Mouse (Mus musculus): ENCODE results near the gene Fcgr1. TPM values are rescaled to one million over a fixed set of nuclear protein-coding genes. Genes with fewer than 3 reads are reported as not detected.

Gene Fcgr1
- total and polyA plus RNA-seq, 2 experiments from 2014 or later, result 1.5 to 5.7 TPM

DNA sequence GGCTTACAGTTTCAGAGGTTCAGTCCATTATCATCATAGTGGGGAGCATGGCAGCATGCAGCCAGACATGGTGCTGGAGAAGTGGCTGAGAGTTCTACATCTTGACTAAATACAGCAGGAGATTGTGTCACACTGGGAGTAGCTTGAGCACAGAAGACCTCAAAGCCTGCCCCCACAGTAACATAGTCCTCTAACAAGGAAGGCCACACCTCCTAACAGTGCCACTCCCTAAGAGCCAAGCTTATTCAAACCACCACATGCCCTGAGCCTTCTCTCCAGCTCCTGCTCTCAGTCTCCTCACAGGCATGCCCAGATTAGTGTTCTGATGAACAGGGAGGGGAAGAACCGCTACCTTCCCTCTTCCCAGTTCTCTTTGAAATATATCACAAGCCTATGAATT is 42.9 kb upstream of the Fcgr1 start:
- DNase-seq, result peak; percentile 0
- no peak for ATAC-seq
- Histone ChIP-seq H3K4me3 (ENCODE audit: low read depth, low read length) (no peak overlapping the region), H3K36me3 (ENCODE audit: insufficient read depth) (no peaks in the 10 kb centered on the region), H3K9ac (no peak overlapping the region), H3K27me3 (ENCODE audit: insufficient read depth, low read length) (peaks cover 84% of the 10 kb centered on the region), H3K27ac (ENCODE audit: low read depth, low read length) (no peak overlapping the region), H3K4me1 (ENCODE audit: insufficient read depth) (no peaks in the 10 kb centered on the region), H3K9me3 (ENCODE audit: low read length) (no peaks in the 10 kb centered on the region), H3K4me2 (ENCODE audit: low read depth) (no peak overlapping the region)
- TF ChIP-seq CTCF (IDR thresholded peaks at IDR 0.05; ENCODE audit: low read depth), result no peak
- 64% methylated on average over 1 of the region's 1 CpGs for WGBS

DNA sequence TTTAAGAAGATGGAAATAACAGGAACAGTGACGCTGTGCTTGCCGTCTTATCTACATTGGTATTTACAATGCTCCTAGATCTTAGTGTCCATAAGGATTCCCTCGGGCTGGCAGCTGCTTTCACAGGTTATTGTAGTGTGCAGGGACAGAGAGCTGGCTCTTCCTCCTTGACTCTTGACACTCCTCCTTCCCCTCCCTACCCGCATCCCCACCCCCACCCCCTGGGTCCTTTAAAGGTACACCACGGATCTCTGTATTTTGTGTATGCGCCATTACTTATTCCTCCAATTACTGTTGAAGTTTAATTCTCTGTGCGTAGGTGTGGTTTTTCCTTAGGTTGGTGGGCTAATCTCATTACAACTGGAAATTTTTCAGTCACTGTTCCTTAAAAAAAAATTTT is 41.8 kb upstream of the Fcgr1 start:
- H3K27me3 ChIP-seq (ENCODE audit: insufficient read depth, low read length), result peaks cover 84% of the 10 kb centered on the region
- TF ChIP-seq CTCF (IDR thresholded peaks at IDR 0.05; ENCODE audit: low read depth), result no peak
- no peak for ATAC-seq
- no peaks in the 10 kb centered on the region for H3K9me3 ChIP-seq (ENCODE audit: low read length)
- WGBS, result 28% methylated on average over 7 of the region's 7 CpGs
- H3K4me3 ChIP-seq (ENCODE audit: low read depth, low read length), result no peak overlapping the region
- DNase-seq, result peak; percentile 2
- no peak overlapping the region for H3K27ac ChIP-seq (ENCODE audit: low read depth, low read length)
- H3K4me2 ChIP-seq (ENCODE audit: low read depth), result no peak overlapping the region
- no peak overlapping the region for H3K9ac ChIP-seq
- no peaks in the 10 kb centered on the region for H3K4me1 ChIP-seq (ENCODE audit: insufficient read depth)
- no peaks in the 10 kb centered on the region for H3K36me3 ChIP-seq (ENCODE audit: insufficient read depth)

GRCm38 (mm10) chr3:96335163-96335550 is 41.4 kb upstream of the Fcgr1 start:
- H3K4me1 ChIP-seq (ENCODE audit: insufficient read depth), result no peaks in the 10 kb centered on the region
- H3K9ac ChIP-seq, result no peak overlapping the region
- H3K36me3 ChIP-seq (ENCODE audit: insufficient read depth), result no peaks in the 10 kb centered on the region
- no peak overlapping the region for H3K4me2 ChIP-seq (ENCODE audit: low read depth)
- no peak overlapping the region for H3K27ac ChIP-seq (ENCODE audit: low read depth, low read length)
- H3K4me3 ChIP-seq (ENCODE audit: low read depth, low read length), result no peak overlapping the region
- ATAC-seq (no peak), DNase-seq (peak; percentile 49)
- H3K9me3 ChIP-seq (ENCODE audit: low read length), result no peaks in the 10 kb centered on the region
- peaks cover 87% of the 10 kb centered on the region for H3K27me3 ChIP-seq (ENCODE audit: insufficient read depth, low read length)
- TF ChIP-seq CTCF (IDR thresholded peaks at IDR 0.05; ENCODE audit: low read depth), result no peak
- WGBS, result 59% methylated on average over 6 of the region's 6 CpGs

DNA sequence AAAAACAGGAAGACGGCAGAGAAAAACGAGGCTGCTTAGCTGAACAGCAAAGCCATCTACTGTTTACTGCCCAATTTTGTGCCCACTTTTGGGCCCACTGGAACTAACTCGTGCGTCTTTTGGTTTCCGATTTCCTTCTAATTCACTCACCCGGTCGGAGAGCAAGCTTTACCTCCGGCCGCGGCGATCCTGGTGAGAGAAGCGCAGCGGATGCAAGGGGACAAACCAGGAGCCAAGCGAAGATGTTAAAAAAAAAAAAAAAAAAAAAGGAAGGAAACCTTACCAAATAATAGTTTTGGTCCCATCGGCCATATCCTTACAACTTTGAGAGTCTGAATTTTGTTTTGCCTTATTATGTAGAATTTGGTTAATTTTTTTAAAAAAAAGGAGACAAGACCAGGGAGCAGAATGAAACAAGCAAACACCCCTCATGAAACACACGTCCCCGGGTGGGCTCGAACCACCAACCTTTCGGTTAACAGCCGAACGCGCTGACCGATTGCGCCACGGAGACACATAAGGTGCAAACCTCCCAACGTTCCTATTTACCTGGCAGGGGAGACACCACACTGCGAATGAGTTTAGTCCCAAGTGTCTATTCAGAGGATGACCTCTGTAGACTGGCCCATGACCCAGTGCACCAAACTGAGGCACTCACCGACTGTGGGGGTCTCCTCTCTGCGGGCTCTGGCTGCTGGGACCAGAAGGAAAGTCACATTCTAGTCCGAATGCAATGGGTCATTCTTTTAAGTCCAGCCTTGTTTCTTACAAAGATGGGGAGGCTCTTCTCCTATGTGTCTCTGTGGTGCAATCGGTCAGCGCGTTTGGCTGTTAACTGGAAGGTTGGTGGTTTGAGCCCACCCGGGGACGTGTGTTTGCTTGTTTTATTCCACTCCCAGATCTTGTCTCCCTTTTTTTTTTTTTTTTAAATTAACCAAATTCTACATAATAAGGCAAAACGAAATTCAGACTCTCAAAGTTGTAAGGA is 40.7 kb upstream of the Fcgr1 start:
- 4% methylated on average over 36 of the region's 36 CpGs for WGBS
- H3K4me3 ChIP-seq (ENCODE audit: low read depth, low read length), result no peak overlapping the region
- H3K4me2 ChIP-seq (ENCODE audit: low read depth), result no peak overlapping the region
- no peaks in the 10 kb centered on the region for H3K4me1 ChIP-seq (ENCODE audit: insufficient read depth)
- H3K9ac ChIP-seq, result no peak overlapping the region
- peaks cover 93% of the 10 kb centered on the region for H3K27me3 ChIP-seq (ENCODE audit: insufficient read depth, low read length)
- TF ChIP-seq CTCF (IDR thresholded peaks at IDR 0.05; ENCODE audit: low read depth), result no peak
- H3K36me3 ChIP-seq (ENCODE audit: insufficient read depth), result no peaks in the 10 kb centered on the region
- no peak overlapping the region for H3K27ac ChIP-seq (ENCODE audit: low read depth, low read length)
- DNase-seq, result peak; percentile 41
- ATAC-seq, result no peak
- no peaks in the 10 kb centered on the region for H3K9me3 ChIP-seq (ENCODE audit: low read length)

- Histone ChIP-seq H3K36me3 (ENCODE audit: insufficient read depth) (no peaks in the 10 kb centered on the region), H3K4me3 (ENCODE audit: low read depth, low read length) (no peak overlapping the region), H3K4me2 (ENCODE audit: low read depth) (no peak overlapping the region), H3K4me1 (ENCODE audit: insufficient read depth) (no peaks in the 10 kb centered on the region), H3K9ac (no peak overlapping the region), H3K27me3 (ENCODE audit: insufficient read depth, low read length) (peaks cover 93% of the 10 kb centered on the region), H3K9me3 (ENCODE audit: low read length) (no peaks in the 10 kb centered on the region), H3K27ac (ENCODE audit: low read depth, low read length) (no peak overlapping the region)
- DNase-seq, result peak; percentile 37
- 3% methylated on average over 25 of the region's 25 CpGs for WGBS
- TF ChIP-seq CTCF (IDR thresholded peaks at IDR 0.05; ENCODE audit: low read depth), result no peak
- ATAC-seq, result no peak
Measured at GRCm38 (mm10) chr3:96333396-96334174, 39.8 kb upstream of the Fcgr1 start.

- Histone ChIP-seq H3K27me3 (ENCODE audit: insufficient read depth, low read length) (peaks cover 88% of the 10 kb centered on the region), H3K9ac (no peak overlapping the region), H3K4me1 (ENCODE audit: insufficient read depth) (no peaks in the 10 kb centered on the region), H3K4me3 (ENCODE audit: low read depth, low read length) (no peak overlapping the region), H3K36me3 (ENCODE audit: insufficient read depth) (no peaks in the 10 kb centered on the region), H3K4me2 (ENCODE audit: low read depth) (no peak overlapping the region), H3K27ac (ENCODE audit: low read depth, low read length) (no peak overlapping the region), H3K9me3 (ENCODE audit: low read length) (no peaks in the 10 kb centered on the region)
- no peak for TF ChIP-seq CTCF (IDR thresholded peaks at IDR 0.05; ENCODE audit: low read depth)
- ATAC-seq (no peak), DNase-seq (peak; percentile 37)
- 6% methylated on average over 27 of the region's 27 CpGs for WGBS
Measured at GRCm38 (mm10) chr3:96332631-96333395, 39.0 kb upstream of the Fcgr1 start.
